Mouse (Mus musculus) layer of hippocampus, adult 9-10 months (tissue): ENCODE measurements around the gene Zfp518a.

ENCODE experiments used
- DNase-seq: peaks from one replicate; pipeline ENCODE4 v3.0.0; 2022; ENCODE audit warnings: low spot score

Zfp518a gene

GRCm38 (mm10) chr19:40894519-40895392 lies at the start of gene Zfp518a:
Gene Zfp518a, plus strand, starts transcription at chr19:40894705.
- peak; percentile 74 for DNase-seq

GRCm38 (mm10) chr19:40844731-40845130 lies 49.8 kb upstream of the Zfp518a start:
- no peak for DNase-seq

GRCm38 (mm10) chr19:40849391-40849790 lies 45.1 kb upstream of the Zfp518a start:
- DNase-seq = no peak

- DNase-seq = no peak
Measured at GRCm38 (mm10) chr19:40859555-40859954, 35.0 kb upstream of the Zfp518a start.

DNA sequence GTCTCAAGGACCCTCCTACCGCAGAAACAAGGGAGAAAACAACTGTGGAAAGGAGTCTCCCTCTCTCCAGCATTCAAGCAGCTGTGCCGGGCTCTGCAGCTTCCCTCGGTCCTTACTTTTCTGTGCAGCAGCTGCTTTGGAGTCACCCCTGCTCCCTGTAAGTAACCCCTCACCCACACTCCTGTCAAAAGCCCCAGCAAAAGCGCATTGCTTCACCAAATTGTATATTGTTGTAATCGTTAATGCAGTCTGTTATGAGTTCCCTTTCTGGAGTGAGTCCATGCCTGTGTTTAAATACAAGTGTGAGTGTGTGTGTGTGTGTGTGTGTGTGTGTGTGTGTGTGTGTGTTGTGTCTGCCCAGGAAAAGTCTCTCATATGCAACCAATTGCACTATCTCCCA lies 26.2 kb upstream of the Zfp518a start:
- DNase-seq = no peak

DNA sequence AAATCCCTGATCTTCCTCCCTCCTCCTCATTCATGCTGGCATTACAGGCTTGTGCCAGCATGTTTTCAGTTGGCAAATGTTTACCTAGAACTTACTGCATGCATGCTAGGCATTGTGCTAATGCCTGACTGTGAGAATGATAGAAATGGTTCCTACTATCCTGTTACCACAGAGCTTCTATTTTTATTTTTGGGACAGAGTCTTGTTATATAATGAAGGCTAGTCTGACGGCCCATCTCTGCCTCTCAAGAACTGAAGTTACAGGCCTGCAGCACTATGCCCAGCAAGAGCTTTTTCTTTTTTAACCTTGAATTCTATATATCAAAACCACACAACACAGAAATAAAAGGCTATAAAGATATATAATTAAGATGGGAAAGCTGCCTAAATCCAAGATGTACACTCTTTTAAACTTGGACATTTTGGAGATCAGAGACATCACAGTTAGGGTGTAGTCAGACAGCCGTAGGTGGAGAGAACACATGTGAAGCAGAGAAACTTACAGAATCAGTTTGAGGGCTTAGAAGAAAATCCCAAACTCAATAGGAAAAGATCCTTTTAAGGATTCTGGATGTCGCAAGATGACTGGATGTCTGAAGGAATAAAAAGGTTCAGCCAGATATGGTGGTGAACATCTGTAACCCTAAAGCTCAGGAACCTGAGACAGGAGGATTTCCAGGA lies 24.9 kb upstream of the Zfp518a start:
- no peak for DNase-seq

DNA sequence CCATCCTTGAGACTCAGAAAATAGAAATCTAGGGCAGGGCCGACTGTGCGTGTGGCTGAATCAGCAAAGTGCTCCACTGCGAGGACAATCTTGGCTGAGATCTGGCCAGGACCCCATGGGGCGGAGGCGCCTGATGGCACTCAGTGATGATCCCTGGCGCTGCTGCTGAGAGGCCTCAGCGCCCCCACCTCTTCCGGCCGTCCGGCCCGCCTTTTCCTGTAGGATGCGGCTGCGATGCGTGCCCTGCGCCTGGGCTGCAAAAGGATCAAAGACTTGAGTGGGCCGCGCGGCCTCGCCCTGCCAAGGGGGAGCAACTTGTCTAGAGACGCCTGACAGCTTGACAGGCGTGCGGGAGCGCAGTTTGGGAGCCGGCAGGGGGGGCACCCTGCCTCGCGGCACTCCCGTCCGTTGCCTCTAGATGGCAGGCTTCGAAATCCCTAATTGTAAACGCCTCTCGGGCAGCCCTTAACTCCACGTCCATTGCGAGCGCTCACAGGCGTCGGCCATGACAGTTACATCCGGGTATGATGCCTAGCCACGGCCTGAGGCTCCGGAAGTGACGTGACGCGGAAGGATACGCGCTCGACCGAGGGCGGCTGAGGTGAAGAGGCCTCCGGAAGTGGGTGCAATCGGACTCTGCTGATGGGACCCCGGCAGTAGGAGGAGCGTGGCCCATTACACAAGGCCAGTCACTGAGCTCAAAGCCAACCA lies 21.4 kb upstream of the Zfp518a start:
- DNase-seq = peak; percentile 72

- no peak for DNase-seq
Measured at GRCm38 (mm10) chr19:40881700-40882099, 12.8 kb upstream of the Zfp518a start.

DNA sequence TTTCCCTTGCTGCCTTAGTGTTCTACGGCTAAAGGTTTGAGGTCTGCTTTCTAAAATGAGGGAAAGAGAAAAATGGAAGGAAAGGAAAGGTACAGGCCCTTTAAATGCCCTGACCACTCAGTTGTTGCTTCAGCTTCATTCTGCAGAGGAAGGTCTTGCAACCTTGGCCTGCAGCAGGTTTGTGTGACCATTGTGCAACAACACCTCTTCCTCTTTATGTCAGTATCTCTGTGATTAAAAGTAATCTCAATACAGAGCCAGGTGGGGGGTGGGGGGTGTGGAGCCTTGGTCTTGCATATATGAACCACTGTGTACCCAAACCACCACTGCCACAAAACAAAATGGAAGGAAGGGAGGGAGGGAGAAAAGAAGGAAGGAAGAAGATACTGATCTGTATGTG lies 5.6 kb upstream of the Zfp518a start:
- no peak for DNase-seq

GRCm38 (mm10) chr19:40894071-40894506 lies 416 bp upstream of the Zfp518a start:
- peak; percentile 32 for DNase-seq

DNA sequence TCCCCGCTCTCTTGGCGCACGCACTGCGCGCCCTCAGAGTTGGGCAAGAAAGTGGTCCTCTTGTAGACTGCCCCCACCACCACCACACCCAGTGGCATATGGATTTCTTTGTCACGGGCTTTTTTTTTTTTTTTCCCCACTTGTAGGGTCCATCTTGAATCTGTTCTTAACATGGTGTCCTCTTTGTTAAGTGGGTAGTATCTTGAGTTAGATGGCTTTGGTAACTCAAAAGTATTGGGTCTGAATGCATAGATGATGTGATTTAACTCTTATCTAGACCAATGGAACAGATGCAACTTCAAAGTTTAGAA lies 843 bp downstream of the Zfp518a start:
- DNase-seq = no peak

DNA sequence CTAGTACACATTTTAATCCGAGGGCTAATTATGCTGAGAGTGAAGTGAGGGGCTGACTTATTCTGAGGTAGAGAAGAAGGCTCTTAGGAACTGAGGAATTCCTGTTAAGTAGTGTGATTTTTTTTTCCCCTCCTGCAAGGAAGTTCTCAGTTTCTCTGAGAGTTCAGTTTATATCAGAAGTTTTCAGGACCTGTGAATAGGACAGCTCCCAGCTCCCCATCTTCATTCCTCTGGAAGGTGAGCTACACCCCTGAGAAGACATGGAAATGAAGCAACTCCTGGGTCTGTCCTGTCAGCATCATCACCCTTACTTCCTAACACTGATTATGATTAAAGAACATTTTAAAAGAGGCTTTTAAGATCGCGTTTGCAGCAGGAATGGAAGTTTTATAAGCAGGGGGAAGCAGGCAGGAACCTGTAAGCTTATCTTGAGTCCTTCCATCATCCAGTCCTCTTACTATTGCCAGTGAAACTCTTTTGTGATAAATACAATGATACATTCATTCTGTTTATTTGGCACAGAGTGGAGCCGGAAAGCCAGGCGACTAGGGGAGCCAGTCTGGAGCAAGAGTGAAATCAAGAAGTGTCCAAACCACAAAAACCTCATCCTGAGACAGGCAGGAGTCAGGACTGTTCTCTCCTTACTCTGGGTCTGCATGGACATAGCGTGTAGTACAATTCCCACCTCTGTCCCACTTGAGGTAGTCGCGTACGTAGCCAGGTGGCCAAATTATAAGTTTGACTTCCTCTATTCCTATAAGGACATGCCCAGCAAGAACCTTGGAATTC lies 37.3 kb downstream of the Zfp518a start:
- no peak for DNase-seq

DNA sequence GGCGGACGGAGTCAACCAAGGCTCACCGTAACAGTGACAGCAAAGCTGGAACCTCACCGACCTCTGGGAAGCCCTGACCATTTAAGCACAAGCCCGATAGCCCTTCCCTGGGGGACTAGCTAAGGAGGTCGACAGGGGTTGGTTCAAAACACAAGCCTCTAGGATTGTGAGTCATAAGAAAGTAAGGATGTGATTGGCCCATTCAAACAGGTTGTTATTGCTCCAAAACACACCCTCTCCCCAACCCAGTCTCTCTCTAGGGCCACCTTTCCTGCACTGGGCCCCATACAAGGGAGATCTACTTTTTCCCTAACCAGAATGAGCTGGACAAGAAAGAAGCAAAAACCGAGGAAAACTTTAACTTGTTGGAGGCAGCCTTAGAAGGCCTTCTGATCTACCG lies 40.9 kb downstream of the Zfp518a start:
- no peak for DNase-seq

GRCm38 (mm10) chr19:40936038-40936437 lies 41.5 kb downstream of the Zfp518a start:
- DNase-seq = no peak

DNA sequence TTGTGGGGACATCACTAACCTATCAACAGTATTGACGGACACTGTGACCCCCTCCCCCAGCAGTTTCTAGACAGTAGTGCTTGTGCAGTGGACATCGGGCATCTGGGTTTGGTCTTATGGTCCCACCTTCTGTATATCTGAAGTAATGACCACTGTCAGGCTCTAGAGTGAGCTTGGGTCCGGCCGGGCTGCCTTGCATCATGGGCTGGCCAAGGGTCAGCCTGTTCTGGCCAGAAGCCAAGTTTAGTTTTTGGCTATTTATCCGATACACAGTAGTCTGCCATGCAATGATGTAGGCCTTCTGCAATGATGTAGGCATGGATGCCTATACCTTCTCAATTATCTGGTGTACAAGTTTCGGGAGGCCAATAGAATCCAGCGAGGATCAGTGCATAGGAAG lies 49.0 kb downstream of the Zfp518a start:
- no peak for DNase-seq

DNA sequence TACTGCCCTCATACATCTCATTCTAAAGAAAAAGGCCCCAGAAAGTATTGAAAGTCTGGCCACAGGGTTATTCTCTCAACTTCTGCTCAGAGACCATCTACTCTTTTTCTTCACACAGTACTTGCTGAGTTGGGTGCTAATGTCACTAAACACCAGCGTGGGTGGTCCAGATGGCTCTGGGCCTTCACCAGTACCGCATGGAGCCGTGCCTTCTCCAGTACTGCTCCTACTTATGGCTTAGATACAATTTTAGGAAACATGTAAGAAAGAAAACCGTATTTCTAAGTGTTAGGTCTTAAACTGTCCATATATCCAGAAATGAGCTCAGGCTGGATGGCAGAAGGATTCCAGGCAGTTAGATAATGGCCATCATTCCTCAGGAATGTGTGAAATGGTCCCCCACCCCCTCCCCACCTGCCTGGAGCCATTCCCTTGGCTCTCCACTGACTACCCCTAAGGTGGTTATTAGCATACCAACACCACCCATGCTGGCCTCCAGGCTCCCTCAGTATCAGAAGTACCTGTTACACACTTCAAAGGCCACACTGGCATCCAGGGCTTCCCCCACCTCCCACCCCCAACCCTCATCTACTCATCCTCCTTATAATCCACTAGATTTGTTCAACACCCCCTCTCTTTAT lies 52.6 kb downstream of the Zfp518a start:
- no peak for DNase-seq

DNA sequence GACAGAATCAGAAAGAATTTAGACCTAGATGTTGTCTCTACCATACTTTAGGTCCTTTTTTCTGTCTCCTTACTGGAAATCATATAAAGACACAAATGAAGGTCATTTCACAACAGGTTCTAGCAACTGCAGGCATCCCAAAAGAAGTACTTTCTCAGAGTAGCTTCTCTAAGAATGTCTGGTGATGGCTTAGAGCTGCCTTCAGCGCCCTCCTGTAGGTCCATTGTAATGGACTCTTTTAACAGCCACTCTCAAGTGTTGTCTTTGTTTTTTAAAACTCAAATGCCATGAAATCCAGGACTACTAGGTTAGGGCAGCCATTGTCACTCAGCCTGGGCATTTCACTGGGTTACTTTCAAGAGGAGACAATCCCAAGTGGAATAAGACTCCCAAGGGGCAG lies 64.5 kb downstream of the Zfp518a start:
- DNase-seq = no peak

DNA sequence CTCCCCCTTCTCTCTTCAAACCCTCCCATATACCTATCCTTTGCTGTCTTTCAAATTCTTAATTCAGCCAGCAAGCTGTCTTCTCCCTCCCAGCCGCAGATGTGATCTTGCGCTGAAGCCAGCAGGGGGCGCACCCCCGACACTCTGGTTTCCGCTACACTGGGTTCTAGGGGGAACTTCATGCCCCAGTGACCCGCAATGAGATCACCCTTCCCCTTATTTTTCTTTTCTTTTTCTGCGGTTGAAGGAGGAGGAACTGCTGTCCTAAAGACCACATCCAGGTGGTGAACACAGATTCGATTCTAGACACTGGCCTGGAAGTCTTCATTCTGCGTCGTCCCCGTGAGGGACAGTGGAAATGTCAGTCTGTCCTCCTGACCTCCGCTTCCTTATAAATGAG lies 68.5 kb downstream of the Zfp518a start:
- peak; percentile 26 for DNase-seq

DNA sequence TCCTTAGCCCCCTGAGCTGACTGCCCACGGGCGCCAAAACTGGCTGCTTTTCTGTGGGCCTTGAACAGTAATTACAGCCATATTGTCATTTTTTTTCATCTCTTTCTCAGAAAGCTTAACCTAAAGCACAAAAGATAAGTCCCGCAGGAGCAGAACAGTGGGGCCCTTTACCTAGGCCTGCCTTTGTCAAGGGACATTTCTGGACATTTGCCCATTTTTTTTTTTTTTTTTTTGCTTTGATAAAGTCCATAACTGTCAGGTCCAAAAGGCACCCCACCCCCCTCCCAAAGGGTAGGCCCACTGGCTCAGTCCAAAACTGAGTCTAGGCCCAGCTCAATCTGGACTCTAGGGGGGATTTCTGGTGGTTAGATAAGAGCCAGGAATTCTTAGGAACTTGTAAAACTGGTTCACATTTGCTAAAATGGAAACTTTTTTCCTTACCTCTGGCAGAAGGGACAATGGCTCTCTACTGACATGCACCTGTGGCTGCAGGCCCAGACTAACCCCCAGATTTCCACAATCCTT lies 69.9 kb downstream of the Zfp518a start:
- DNase-seq = no peak

- no peak for DNase-seq
Measured at GRCm38 (mm10) chr19:40964936-40965850, 70.7 kb downstream of the Zfp518a start.
